Mouse (Mus musculus) heart, adult 9 months (tissue): ENCODE data around the gene Rnf180.

Source experiments
- DNase-seq, 2 experiments: peaks; one replicate each; pipeline ENCODE4 v3.0.0; 2022; ENCODE audit warnings: low spot score in 2 of 2

Gene Rnf180

GRCm38 (mm10) chr13:105250767-105251166 lies 43.8 kb downstream of the Rnf180 start:
- no peak for DNase-seq

DNA sequence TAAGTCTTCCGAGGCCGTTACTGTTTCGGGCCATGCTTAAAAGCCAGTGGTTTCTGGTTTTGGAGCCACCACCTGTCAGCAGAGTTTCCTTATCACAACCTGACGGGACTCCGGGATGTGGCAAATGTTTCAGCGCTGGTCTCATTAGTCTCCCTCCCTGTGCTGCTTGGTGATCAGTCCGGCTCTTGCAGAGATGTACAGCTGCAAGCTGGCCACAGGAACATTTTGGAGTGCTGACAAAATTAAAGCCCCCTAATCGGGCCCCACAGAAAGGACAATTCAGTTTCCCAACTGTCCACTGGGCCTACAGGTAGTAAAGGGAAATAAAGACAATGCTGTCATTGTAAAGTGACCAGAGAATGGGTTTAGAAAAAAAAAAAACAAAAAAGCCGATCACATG lies 44.4 kb downstream of the Rnf180 start:
- DNase-seq = no peak

- no peak for DNase-seq
Observed at GRCm38 (mm10) chr13:105249599-105249998, 45.0 kb downstream of the Rnf180 start.

- DNase-seq = no peak
Observed at GRCm38 (mm10) chr13:105247691-105248090, 46.9 kb downstream of the Rnf180 start.

DNA sequence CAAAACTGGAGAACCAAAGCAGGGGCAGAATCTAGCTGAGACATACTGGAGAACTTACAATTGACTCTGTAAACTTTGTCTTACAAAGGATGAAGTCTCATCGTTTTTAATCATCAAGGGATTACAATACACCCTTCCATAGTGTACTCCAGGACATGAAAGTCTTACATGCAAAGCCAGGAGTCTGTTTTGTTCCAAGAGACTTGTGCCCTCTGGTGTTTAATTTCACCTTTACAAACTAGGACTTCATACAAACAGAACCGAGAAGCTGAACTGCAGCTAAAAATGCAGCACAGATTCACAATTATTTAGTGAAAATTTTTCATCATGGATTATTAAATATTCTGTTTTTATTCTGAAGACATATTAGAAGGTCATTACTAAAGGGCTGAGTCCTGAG lies 53.8 kb downstream of the Rnf180 start:
- DNase-seq = no peak

DNA sequence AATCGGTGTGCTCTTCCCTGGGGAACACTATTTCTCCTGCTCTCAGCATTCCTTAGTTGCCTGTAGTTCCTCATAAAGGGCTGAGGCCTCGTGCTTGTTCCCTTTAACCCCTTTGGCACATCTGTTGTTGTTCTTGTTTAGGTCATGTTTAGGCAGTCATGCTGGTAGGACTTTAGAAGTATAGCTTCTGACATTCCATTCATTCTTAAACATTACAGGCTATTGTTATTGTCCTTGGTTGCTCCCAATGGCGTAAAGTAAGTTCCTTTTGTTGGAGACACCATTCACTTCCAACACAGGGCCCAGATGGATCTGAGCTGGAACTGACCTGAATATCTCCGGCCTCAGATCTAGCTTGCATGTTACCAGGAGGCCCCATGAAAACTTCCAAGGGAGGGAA lies 67.5 kb downstream of the Rnf180 start:
- no peak for DNase-seq

DNA sequence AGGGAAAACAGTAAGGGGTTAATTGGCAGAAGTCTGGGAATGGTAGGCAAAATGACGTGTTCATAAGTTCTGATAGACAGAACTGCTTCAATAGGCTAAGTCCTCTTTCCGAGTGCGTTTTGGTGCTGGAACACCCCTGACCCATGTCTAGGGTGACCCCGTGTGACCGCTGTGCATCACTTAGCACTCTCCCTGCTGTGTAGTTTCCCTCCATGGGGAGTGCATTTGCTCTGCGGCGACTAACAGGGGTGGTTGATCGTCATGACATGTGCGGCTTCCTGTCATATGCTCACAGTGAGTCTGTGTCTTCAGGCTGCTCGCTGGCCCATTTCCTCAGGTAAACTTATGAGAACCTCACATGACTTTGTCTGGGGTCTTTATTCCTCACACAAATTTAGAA lies 70.6 kb downstream of the Rnf180 start:
- DNase-seq = no peak

- no peak for DNase-seq
Observed at GRCm38 (mm10) chr13:105223147-105223546, 71.5 kb downstream of the Rnf180 start.

- no peak for DNase-seq
Observed at GRCm38 (mm10) chr13:105222016-105222725, 72.4 kb downstream of the Rnf180 start.

DNA sequence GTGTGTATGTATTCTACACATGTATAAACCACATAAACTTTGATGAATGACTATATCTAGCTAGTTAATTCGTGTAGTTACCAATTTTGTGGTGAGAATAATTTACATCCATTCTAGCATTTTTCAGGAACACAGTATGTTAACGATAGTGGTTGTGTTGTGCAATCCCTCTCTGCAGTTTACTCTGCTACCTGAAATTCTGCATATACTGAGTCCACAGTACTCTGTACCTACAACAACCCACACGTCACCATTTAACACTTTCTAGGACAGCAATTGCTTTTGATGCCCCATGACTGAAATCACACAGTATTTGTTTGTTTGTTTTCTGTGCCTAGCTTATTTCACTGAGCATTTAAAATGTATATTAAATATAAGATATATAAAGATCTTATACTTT lies 83.9 kb downstream of the Rnf180 start:
- DNase-seq = no peak

DNA sequence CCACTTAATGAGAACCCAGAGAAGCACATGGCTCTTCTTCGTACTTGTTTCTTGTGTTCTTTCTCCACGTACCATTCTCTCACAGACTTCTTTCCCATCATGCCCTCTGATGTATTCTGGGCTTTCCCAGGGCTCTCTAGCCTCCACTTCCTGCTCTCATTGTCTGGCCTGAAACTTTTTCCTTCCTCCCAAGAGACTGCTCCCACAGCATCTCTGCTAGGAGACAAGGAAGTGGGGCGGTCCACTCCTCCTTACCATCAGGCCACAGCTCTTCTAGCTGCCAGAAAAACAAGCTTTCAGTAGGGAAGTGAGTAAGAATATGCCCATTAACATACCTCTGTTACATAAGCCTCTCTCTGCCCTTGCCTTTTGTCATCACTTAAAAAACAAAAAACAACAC lies 90.8 kb downstream of the Rnf180 start:
- DNase-seq = peak in 1 of 2 experiments; percentile 15

- DNase-seq = no peak
Observed at GRCm38 (mm10) chr13:105198658-105199057, 96.0 kb downstream of the Rnf180 start.

DNA sequence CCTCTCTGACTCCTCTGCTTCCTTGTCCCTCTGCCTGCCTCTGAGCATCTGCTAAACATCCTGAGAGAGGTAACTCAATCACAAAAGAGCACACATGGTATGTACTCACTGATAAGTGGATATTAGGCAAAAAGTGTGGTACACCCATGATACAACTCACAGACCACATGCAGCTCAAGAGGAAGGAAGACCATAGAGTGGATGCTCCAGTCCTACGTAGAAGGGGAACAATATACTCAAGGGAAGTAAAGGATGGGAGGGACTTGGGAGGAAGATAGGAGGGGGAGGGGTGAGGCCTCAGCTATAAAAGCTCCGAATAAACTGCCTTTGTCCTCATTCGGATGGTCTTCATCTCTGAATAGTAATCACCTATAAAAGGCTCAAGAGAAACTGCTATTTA lies 96.6 kb downstream of the Rnf180 start:
- DNase-seq = no peak

- DNase-seq = no peak
Observed at GRCm38 (mm10) chr13:105193583-105193982, 101.0 kb downstream of the Rnf180 start.

DNA sequence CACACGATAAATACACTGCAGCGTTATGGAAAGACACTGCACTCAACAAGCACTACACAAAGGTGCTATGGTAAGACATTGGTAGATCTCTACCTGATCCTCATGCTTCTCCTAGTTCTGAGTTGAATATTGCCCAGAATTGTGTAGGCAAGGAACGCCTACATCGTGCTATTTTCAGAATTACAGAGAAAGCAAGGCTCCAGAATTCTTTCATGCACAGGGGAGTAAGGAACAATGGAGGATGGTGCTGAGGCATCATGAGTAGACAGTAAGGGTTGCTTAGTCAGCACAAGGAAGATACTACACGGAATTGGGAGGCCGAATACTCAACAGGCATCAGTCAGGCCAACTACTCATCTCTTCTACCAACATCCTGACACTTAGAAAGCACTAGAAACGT lies 105.9 kb downstream of the Rnf180 start:
- DNase-seq = no peak

GRCm38 (mm10) chr13:105180781-105181180 lies 113.8 kb downstream of the Rnf180 start:
- no peak for DNase-seq

GRCm38 (mm10) chr13:105165441-105165840 lies 129.2 kb downstream of the Rnf180 start:
- DNase-seq = no peak

GRCm38 (mm10) chr13:105153955-105154354 lies 140.7 kb downstream of the Rnf180 start:
- no peak for DNase-seq

- no peak for DNase-seq
Observed at GRCm38 (mm10) chr13:105150006-105150405, 144.6 kb downstream of the Rnf180 start.

- DNase-seq = no peak
Observed at GRCm38 (mm10) chr13:105147795-105148418, 146.7 kb downstream of the Rnf180 start.

DNA sequence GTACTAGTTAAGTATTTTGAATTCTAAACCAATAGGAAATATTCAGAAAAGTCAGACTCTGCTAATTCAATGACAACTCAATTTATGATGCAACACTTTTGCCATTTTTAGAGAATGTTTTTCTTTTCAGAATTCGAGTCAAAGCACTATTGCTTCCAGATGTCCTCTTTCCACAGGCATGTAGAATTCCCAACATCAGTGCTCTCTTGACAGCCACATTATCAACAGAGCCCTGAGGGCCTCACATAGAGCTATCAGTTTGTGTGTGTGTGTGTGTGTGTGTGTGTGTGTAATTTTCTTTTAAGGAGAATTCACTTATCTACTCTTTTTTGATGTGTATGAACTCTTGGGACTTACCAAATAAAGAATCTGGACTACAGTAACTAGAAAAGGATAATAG lies 147.8 kb downstream of the Rnf180 start:
- DNase-seq = no peak

GRCm38 (mm10) chr13:105139881-105140280 lies 154.7 kb downstream of the Rnf180 start:
- no peak for DNase-seq

GRCm38 (mm10) chr13:105134397-105134796 lies 160.2 kb downstream of the Rnf180 start:
- DNase-seq = no peak

GRCm38 (mm10) chr13:105132776-105133175 lies 161.8 kb downstream of the Rnf180 start:
- peak; percentile 22 to 29 for DNase-seq
